Mouse (Mus musculus) limb, embryonic 12.5 days (tissue): ENCODE data around the gene Ltbp3. TPM values are rescaled to one million over a fixed set of nuclear protein-coding genes. Genes with fewer than 3 reads are reported as not detected.

Experiments
- ATAC-seq: fragments of 200-750 bp; cut with Nextera tagmentation; 2 replicates; pipeline ENCODE4 v1.8.0; 2017; ENCODE audit warnings: low read depth, moderate TSS enrichment; ENCODE audit not compliant: insufficient number of reproducible peaks, insufficient read depth, low FRiP score, low TSS enrichment
- H3K27ac ChIP-seq: fragments of 300-500 bp; sonication (generic); 2 replicates; pipeline ENCODE4 v1.5.1; 2016; ENCODE audit warnings: mild to moderate bottlenecking, moderate library complexity
- H3K27me3 ChIP-seq: fragments of 300-500 bp; sonication (generic); 2 replicates; pipeline ENCODE4 v1.6.1; 2016; ENCODE audit warnings: mild to moderate bottlenecking, moderate library complexity
- H3K36me3 ChIP-seq: fragments of 300-500 bp; sonication (generic); 2 replicates; pipeline ENCODE4 v1.6.1; 2016; ENCODE audit warnings: mild to moderate bottlenecking, moderate library complexity
- H3K4me1 ChIP-seq: fragments of 300-500 bp; sonication (generic); replicated peaks from 2 replicates; pipeline ENCODE4 v1.6.1; 2016
- H3K4me2 ChIP-seq: fragments of 300-500 bp; sonication (generic); 2 replicates; pipeline ENCODE4 v1.6.1; 2016; ENCODE audit warnings: mild to moderate bottlenecking, moderate library complexity
- H3K4me3 ChIP-seq: fragments of 300-500 bp; sonication (generic); replicated peaks from 2 replicates; pipeline ENCODE4 v1.5.1; 2016; ENCODE audit warnings: mild to moderate bottlenecking
- H3K9ac ChIP-seq: fragments of 300-500 bp; sonication (generic); replicated peaks from 2 replicates; pipeline ENCODE4 v1.6.1; 2016; ENCODE audit warnings: mild to moderate bottlenecking, moderate library complexity
- H3K9me3 ChIP-seq: fragments of 300-500 bp; sonication (generic); 2 replicates; pipeline ENCODE4 v1.6.1; 2016; ENCODE audit warnings: mild to moderate bottlenecking, moderate library complexity
- WGBS: fragments of 180-500 bp; shearing (Covaris S2); methylation state at CpG from one replicate; pipeline ENCODE4 v1.1.7; 2016; 5-methylcytosine and 5-hydroxymethylcytosine counted together
- polyA plus RNA-seq: library from polyadenylated mRNA; unstranded; fragments of >200 nt; fragmentation: Nextera tagmentation; extraction: Ambion mirVana; gene quantifications from 2 replicates; pipeline ENCODE4 v1.2.1, GENCODE M21; 2016

The Ltbp3 gene
- polyA plus RNA-seq, 1 experiment from 2014 or later = 17.0 TPM

- Histone ChIP-seq H3K36me3 (peaks cover 19% of the 10 kb centered on the region), H3K4me2 (peak overlapping the region; percentile 94), H3K4me3 (peak overlapping the region; percentile 75), H3K9ac (peak overlapping the region; percentile 98), H3K4me1 (peaks cover 36% of the 10 kb centered on the region), H3K9me3 (no peaks in the 10 kb centered on the region), H3K27ac (peak overlapping the region; percentile 99), H3K27me3 (no peaks in the 10 kb centered on the region)
- no peak for ATAC-seq
- under 1% methylated on average over 25 of the region's 25 CpGs for WGBS
Measured at GRCm38 (mm10) chr19:5802011-5802786, 61.5 kb downstream of the Ltbp3 start.

- Histone ChIP-seq H3K9ac (peak overlapping the region; percentile 79), H3K36me3 (peaks cover 14% of the 10 kb centered on the region), H3K4me1 (peaks cover 31% of the 10 kb centered on the region), H3K4me3 (peak overlapping the region; percentile 75), H3K9me3 (no peaks in the 10 kb centered on the region), H3K27me3 (no peaks in the 10 kb centered on the region), H3K27ac (peak overlapping the region; percentile 99), H3K4me2 (peak overlapping the region; percentile 70)
- 0% methylated on average over 4 of the region's 4 CpGs for WGBS
- no peak for ATAC-seq
Measured at GRCm38 (mm10) chr19:5802787-5803040, 62.0 kb downstream of the Ltbp3 start.

GRCm38 (mm10) chr19:5803041-5803880 lies 62.6 kb downstream of the Ltbp3 start:
- Histone ChIP-seq H3K4me3 (peak overlapping the region; percentile 75), H3K36me3 (peaks cover 9% of the 10 kb centered on the region), H3K4me2 (peak overlapping the region; percentile 70), H3K27me3 (no peaks in the 10 kb centered on the region), H3K27ac (peak overlapping the region; percentile 99), H3K4me1 (peaks cover 31% of the 10 kb centered on the region), H3K9me3 (no peaks in the 10 kb centered on the region), H3K9ac (peak overlapping the region; percentile 79)
- peak; percentile 97 for ATAC-seq
- under 1% methylated on average over 67 of the region's 67 CpGs for WGBS

- 1% methylated on average over 16 of the region's 16 CpGs for WGBS
- no peak for ATAC-seq
Measured at GRCm38 (mm10) chr19:5803881-5804279, 63.2 kb downstream of the Ltbp3 start.

GRCm38 (mm10) chr19:5804371-5804899 lies 63.7 kb downstream of the Ltbp3 start:
- no peak for ATAC-seq
- Histone ChIP-seq H3K4me3 (peak overlapping the region; percentile 75; the same call in 1 of the 2 replicates), H3K4me1 (peaks cover 41% of the 10 kb centered on the region), H3K4me2 (peak overlapping the region; percentile 70), H3K9me3 (no peaks in the 10 kb centered on the region), H3K27ac (peak overlapping the region; percentile 99), H3K36me3 (no peaks in the 10 kb centered on the region), H3K9ac (peak overlapping the region; percentile 79), H3K27me3 (no peaks in the 10 kb centered on the region)
- 12% methylated on average over 8 of the region's 8 CpGs for WGBS

More at GRCm38 (mm10) chr19:5803881-5804279, 63.2 kb downstream of the Ltbp3 start:
- Histone ChIP-seq H3K36me3 (peaks cover 3% of the 10 kb centered on the region), H3K9me3 (no peaks in the 10 kb centered on the region), H3K27me3 (no peaks in the 10 kb centered on the region), H3K4me2 (peak overlapping the region; percentile 70), H3K9ac (peak overlapping the region; percentile 79), H3K4me1 (peaks cover 35% of the 10 kb centered on the region), H3K27ac (peak overlapping the region; percentile 99), H3K4me3 (peak overlapping the region; percentile 75)

GRCm38 (mm10) chr19:5806051-5806808 lies 65.5 kb downstream of the Ltbp3 start:
- Histone ChIP-seq H3K4me3 (no peak overlapping the region), H3K9ac (no peak overlapping the region; the same call in 1 of the 2 replicates)

GRCm38 (mm10) chr19:5806809-5807205 lies 66.1 kb downstream of the Ltbp3 start:
- H3K27me3 ChIP-seq = no peaks in the 10 kb centered on the region
- peak overlapping the region; percentile 75 for H3K27ac ChIP-seq
- 42% methylated on average over 6 of the region's 6 CpGs for WGBS
- H3K4me1 ChIP-seq = peaks cover 65% of the 10 kb centered on the region
- ATAC-seq = no peak
- H3K36me3 ChIP-seq = no peaks in the 10 kb centered on the region
- no peak overlapping the region for H3K4me3 ChIP-seq
- no peak overlapping the region for H3K4me2 ChIP-seq
- H3K9ac ChIP-seq = no peak overlapping the region
- H3K9me3 ChIP-seq = no peaks in the 10 kb centered on the region

More at GRCm38 (mm10) chr19:5806051-5806808, 65.5 kb downstream of the Ltbp3 start:
- H3K27ac ChIP-seq = peak overlapping the region; percentile 75
- no peak overlapping the region for H3K4me2 ChIP-seq
- H3K4me1 ChIP-seq = peaks cover 59% of the 10 kb centered on the region
- ATAC-seq = no peak
- H3K27me3 ChIP-seq = no peaks in the 10 kb centered on the region
- no peaks in the 10 kb centered on the region for H3K9me3 ChIP-seq
- WGBS = 18% methylated on average over 8 of the region's 8 CpGs
- no peaks in the 10 kb centered on the region for H3K36me3 ChIP-seq

GRCm38 (mm10) chr19:5807740-5808139 lies 67.0 kb downstream of the Ltbp3 start:
- H3K36me3 ChIP-seq = no peaks in the 10 kb centered on the region
- 58% methylated on average over 3 of the region's 3 CpGs for WGBS
- H3K9me3 ChIP-seq = no peaks in the 10 kb centered on the region
- H3K27ac ChIP-seq = 0 out of 2 replicates have a peak overlapping the region, but pooled peaks have one; percentile 75
- no peak overlapping the region for H3K4me2 ChIP-seq
- H3K4me1 ChIP-seq = peaks cover 74% of the 10 kb centered on the region
- ATAC-seq = no peak
- H3K9ac ChIP-seq = no peak overlapping the region
- no peak overlapping the region for H3K4me3 ChIP-seq
- no peaks in the 10 kb centered on the region for H3K27me3 ChIP-seq

Other genes starting within 250 kb of the Ltbp3 start
- 0.20 and 0.42 TPM in 2 replicates for gene 1700020D05Rik, start 237.1 kb upstream of the Ltbp3 start, polyA plus RNA-seq
- 9.3 and 10.1 TPM in 2 replicates for gene Snx32, start 230.4 kb upstream of the Ltbp3 start, polyA plus RNA-seq
- 1.2 TPM in 2 replicates for gene Ovol1, start 180.3 kb upstream of the Ltbp3 start, polyA plus RNA-seq
- gene Ap5b1, start 172.9 kb upstream of the Ltbp3 start, polyA plus RNA-seq = 1.8 TPM in 2 replicates
- 171 and 193 TPM in 2 replicates for gene Rnaseh2c, start 139.0 kb upstream of the Ltbp3 start, polyA plus RNA-seq
- 56.3 and 60.1 TPM in 2 replicates for gene Kat5, start 130.7 kb upstream of the Ltbp3 start, polyA plus RNA-seq
- gene Rela, start 103.4 kb upstream of the Ltbp3 start, polyA plus RNA-seq = 44.7 and 45.9 TPM in 2 replicates
- gene Sipa1, start 77.2 kb upstream of the Ltbp3 start, polyA plus RNA-seq = 26.5 and 27.6 TPM in 2 replicates
- gene Map3k11, start 52.2 kb upstream of the Ltbp3 start, polyA plus RNA-seq = 19.4 and 19.6 TPM in 2 replicates
- 35.9 and 38.3 TPM in 2 replicates for gene Pcnx3, start 52.0 kb upstream of the Ltbp3 start, polyA plus RNA-seq
- 0.40 TPM in 1 of 2 replicates, not detected in the other for gene Kcnk7, start 36.5 kb upstream of the Ltbp3 start, polyA plus RNA-seq
- gene Ehbp1l1, start 14.6 kb upstream of the Ltbp3 start, polyA plus RNA-seq = 15.9 and 16.5 TPM in 2 replicates
- gene Fam89b, start 11.3 kb upstream of the Ltbp3 start, polyA plus RNA-seq = 140 and 143 TPM in 2 replicates
- gene Scyl1, start 30.5 kb downstream of the Ltbp3 start, polyA plus RNA-seq = 74.9 and 78.0 TPM in 2 replicates
- 37.2 and 41.4 TPM in 2 replicates for gene Frmd8, start 134.4 kb downstream of the Ltbp3 start, polyA plus RNA-seq
- gene Slc25a45, start 136.9 kb downstream of the Ltbp3 start, polyA plus RNA-seq = 1.2 and 2.1 TPM in 2 replicates
- gene Tigd3, start 153.2 kb downstream of the Ltbp3 start, polyA plus RNA-seq = 5.5 and 6.6 TPM in 2 replicates
- gene Dpf2, start 172.1 kb downstream of the Ltbp3 start, polyA plus RNA-seq = 192 and 199 TPM in 2 replicates
- 2.7 and 3.0 TPM in 2 replicates for gene Cdc42ep2, start 183.9 kb downstream of the Ltbp3 start, polyA plus RNA-seq
- 91.5 and 91.9 TPM in 2 replicates for gene Pola2, start 223.3 kb downstream of the Ltbp3 start, polyA plus RNA-seq
- not detected in 2 replicates for gene Slc22a20, start 245.2 kb downstream of the Ltbp3 start, polyA plus RNA-seq